Mouse (Mus musculus): Measurements from ENCODE around the gene F11r.

DNA sequence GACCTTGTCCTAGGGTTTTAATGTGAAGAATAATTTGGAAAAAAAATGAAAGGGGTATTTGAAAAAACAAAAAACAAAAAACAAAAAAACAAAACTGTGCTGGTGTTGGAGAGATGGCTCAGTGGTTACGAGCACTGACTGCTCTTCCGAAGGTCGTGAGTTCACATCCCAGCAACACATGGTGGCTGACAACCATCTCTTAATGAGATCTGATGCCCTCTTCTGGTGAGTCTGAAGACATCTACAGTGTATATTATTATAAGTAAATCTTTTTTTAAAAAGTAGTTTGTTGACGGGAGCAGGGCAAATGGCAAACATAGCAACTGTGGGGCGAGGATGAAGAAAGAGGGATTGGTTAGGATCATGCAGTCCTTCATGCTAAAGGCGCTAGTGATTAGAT is 58.0 kb downstream of the F11r start:
- TF ChIP-seq CTCF (IDR thresholded peaks at IDR 0.05; ENCODE audit: control insufficient read depth, insufficient read depth, low read length): no peak
- TF ChIP-seq POLR2A (IDR thresholded peaks at IDR 0.05; ENCODE audit: borderline replicate concordance, control insufficient read depth, low read depth, low read length): no peak
